Mouse (Mus musculus) layer of hippocampus, postnatal 25 days (tissue): ENCODE data around the gene Gm49355. TPM values are rescaled to one million over a fixed set of nuclear protein-coding genes. Genes with fewer than 3 reads are reported as not detected.
A peak's percentile ranks its signal among the peaks of the same experiment; 100 is the strongest.

ENCODE experiments used
- DNase-seq, 2 experiments: peaks; one replicate each; pipeline ENCODE4 v3.0.0; 2022; ENCODE audit warnings: mixed read lengths in 2 of 2, low spot score in 1 of 2; ENCODE audit errors: extremely low spot score in 1 of 2
- total RNA-seq, 2 experiments: library from RNA; stranded (reverse); gene quantifications; 2 replicates each; pipeline ENCODE4 v1.2.3; 2021

The Gm49355 gene
- total RNA-seq, 2 experiments from 2014 or later: 0.15 to 0.42 TPM

DNA sequence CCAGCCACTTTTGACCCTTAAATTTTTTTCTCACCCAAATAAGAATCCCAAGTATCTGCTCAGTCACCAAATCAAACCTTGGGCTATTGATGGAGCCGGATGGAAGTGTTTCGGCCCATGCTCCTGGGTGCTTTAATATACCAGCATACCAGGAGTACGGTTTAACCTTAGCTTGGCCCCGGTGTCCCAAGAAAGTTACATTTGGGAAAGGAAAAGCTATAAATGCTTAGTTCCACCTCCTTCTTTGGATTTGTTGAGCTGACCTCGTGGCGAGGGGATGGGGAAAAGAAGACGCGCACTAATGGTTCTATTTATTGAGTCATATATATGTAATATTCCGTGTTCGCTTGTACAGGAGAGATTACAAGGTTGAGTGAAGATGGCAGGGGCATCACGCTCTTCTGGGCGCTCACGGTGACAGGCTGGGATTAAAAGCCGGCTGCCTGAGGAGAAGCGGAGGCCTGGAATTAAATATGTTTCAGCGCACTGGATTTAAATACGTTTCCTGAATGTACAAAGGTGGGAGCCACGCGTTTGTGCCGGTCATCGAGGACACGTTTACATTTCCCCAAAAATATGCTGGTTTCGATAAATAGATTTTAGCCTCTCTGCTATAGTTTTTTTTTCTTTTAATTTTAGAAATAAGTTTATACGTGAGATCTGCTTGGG, 58.1 kb downstream of the Gm49355 start:
- DNase-seq: no peak

DNA sequence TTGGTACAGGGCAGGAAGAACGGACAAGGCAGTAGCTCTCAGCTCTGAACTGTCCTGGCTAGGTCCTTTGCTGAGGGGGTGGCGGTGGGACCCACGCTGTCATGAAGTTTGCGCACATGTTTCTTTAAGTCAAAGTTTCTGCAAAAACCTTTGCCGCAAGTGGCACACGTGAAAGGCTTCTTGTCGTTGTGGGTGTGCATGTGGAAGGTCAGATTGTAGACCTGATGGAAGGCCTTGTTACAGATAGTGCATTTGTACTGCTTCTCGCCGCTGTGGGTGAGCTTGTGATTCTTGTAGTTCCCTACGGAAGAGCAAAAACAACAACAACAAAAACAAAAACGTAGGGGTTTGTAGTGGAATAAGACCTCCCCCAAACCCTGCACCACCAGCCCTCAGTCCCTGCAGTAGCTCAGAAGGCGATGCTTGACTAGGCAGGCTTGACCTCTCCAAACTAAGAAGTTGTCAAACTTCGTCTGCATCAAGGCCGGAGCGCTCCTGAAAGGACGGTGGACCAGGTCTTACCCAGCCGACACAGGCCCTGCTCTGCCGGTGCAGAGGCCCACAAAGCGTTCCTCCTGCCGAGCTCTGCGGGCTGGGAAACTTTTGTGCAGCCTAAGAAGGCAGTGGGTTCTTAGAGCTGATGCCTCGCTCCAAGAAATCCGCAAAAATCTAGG, 58.8 kb downstream of the Gm49355 start:
- DNase-seq: peak in 1 of 2 experiments; percentile 40

DNA sequence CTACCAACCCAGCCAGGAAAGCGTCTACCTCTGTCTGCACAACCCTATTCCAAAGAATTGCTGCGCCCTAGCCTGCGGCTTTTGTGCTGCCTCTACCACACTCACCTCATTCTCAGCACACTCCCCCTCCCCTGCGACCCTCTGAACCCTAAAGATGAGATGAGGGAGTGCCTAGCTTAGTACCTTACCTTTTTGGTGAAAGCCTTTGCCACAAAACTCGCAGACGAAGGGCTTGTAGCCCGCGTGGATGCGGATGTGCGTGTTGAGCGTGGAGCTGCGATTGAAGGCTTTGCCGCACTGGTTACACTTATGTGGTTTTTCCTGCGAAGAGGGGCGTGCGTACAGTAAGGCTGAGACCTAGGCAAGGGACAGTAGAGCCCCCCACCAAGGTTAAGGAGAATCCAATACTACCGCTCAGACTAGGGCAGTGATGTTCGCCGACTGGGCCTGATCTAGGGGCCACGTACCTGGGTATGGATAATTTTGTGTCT, 59.7 kb downstream of the Gm49355 start:
- DNase-seq: peak in 1 of 2 experiments; percentile 46

DNA sequence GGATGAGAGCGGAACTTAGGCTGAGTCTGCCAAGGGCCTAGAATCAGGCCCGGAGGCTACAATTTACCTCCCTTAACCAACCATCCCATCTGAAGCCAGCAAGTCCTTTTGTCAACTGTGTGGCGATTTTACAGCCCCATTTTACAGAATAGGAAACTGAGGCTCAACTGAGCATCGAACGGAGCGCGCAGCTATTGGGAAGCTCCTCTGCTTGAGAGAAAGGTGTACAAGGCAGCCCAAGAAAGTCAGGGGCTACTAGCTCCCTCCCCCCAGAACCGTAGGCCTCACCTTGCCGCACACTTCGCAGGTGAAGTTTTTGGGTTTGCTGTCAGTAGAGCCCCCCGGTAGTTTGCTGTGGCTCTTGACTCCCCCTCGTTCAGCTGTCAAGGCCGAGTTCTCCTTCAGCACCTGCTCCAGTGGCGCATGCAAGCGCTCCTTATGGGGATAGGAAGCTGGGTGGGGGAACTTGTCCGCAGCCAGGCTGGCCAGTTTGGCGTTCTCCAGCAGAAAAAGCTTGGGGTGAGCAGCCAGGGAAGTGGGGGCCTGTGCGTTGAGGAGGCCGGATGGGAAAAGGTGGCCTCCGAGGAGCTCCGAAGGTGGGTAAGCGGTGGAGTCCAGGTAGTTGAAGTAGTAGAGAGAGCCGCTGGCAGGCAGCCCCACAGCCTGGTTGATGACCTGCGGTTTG, 60.4 kb downstream of the Gm49355 start:
- peak in 1 of 2 experiments; percentile 48 for DNase-seq

DNA sequence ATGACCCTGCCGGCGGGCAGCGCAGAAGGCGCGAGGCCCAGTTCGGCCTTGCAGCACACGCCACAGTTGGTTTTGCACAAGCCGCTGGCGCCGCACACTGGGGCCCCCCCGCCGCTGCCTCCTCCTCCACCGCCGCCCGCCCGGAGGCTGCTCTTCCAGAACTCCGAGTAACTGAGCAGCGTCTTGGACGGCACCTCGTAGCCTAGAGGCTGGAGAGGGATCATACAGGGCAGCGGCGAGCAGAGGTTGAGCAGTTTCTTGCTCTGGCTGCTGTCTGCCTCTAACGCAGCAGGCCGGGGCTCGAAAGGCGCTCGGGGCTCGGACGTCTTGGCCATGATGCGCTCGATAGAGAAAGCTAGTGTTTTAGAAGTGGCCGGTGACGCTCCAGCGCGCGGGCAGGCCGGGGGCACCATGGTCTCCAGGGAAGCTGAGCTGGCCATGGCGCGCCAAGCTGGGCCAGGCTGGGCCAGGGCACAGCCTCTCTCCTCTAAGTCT, 61.0 kb downstream of the Gm49355 start:
- DNase-seq: peak; percentile 45 to 51

DNA sequence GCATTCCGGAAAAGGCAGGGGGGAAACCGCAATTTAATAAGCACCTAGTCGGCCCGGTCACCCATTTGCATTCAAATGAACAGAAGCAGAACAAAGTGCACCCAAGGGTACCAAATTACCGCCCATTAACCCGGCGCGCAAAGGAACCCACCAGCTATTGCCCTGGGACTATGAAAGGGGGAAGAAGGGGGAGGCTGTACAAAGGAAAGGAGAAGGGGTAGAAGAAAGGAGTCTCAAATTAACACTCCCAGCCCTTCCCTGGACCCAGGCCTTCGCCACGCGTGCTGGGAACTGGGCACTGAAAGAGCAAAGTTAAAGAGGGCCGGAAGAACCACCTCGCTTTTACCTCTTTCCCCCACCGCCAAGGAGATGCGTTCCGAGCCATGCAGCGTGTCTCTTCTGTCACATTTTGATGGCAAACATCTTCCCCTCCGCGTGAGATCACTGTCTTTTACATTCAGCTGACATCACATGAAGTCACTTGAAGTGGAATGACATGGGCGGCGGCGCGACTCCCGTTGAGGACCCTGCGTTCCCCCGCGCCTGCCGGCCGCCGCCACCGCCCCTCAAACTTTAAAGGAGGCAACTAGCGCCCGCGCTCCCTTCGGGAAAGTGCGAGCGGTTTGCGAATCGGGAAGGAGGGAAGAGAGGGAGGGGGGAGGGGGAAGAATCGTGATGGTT, 61.6 kb downstream of the Gm49355 start:
- DNase-seq: peak; percentile 35 to 36

DNA sequence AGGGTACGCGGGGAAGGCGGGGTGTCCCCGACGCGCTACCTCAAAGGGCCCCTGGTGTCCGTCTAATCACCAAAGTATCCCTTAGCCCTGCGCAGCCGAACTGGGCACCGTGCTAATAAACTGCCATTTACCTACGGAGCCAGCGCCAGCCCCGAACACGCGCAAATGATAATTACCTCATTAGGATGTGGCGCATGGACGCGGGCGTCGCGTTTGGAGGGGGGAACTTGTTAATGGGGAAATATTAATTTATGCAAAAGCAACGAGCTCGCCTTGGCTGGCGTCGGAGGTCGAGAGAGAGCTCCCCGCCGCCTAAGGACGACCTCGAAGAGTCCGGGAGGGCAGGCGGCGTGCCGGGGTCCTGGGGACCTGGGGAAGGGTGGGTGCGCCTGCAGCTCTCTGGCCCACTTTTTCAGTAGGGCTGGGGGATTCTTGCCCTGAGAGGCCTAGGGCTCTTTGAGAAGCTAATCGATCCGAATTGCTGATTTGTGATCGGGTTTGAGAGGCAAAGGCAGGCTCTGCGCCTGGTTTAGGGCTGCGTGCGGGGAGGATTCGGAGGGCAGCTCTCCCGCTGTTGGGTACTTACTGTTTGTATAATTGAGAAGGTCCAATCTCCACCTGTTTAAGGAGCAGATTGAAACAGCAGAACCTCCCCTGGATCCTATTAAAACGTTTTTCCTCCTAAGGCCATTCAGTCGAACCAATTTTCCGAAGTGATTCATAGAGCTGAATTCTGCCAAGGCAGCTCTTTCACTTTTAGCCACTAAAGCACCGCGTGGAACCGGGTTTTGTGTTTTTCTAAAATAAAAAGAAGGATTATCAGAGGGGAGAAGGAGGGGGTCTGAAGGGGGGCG, 62.5 kb downstream of the Gm49355 start:
- DNase-seq: peak in 1 of 2 experiments; percentile 38

GRCm38 (mm10) chr14:12346865-12347600, 63.3 kb downstream of the Gm49355 start:
- DNase-seq: no peak

- no peak for DNase-seq
These were observed 64.3 kb downstream of the Gm49355 start, which contains the start of gene Fezf2 for GRCm38 (mm10) chr14:12348089-12348488. Fezf2 (minus strand) TSS chr14:12348189.

DNA sequence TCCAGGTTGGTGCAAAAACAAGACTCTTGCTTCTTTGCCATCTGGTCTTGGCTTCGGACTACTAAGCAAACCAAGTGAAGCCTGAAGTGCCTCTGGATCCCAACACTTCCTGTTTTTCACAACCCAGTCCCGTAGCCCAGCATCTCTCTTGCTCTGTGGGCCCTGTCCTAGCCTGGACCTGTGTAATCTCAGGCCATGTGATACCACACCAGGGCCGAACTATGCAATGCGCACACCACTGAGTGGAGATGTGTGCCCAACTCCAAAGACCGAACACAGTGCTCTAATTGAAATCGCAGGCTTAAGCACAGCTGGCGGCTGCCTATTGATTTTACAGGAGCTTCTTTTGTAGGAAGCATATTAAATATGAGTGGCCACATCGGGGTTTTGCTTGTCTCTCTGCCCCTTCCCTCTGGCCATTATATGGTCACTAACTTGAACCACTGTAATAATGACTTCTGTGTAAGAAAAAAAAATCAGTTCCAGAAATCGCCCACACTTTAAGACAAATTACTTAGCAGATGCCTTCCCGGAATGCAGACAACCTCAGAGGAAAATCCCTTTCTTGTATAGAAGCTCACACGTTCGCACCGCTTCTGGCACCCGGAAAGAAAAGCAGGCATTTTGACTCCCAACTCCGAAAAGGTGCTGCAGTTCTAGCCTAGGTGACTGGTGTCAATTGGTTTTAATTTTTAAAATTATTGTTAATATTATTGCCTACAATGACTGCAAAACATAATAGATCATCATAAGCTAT, 65.7 kb downstream of the Gm49355 start:
- DNase-seq: no peak

- no peak for DNase-seq
These were observed 66.6 kb downstream of the Gm49355 start for GRCm38 (mm10) chr14:12350271-12350916.

Other genes with a start within 250 kb of the Gm49355 start
- 10 to 100 TPM; 30.3 to 30.7 TPM for gene 3830406C13Rik, start 197 bp downstream of the Gm49355 start, total RNA-seq
- 10 to 100 TPM; 41.7 to 42.4 TPM for gene Fezf2, start 64.2 kb downstream of the Gm49355 start, total RNA-seq